Mouse (Mus musculus) adrenal gland, postnatal 25 days (tissue): ENCODE data around the gene Creb5. TPM values are rescaled to one million over a fixed set of nuclear protein-coding genes. Genes with fewer than 3 reads are reported as not detected.

Source experiments
- DNase-seq: peaks from one replicate; pipeline ENCODE4 v3.0.0; 2021; ENCODE audit warnings: mixed read lengths
- total RNA-seq: library from RNA; stranded (reverse); gene quantifications from 2 replicates; pipeline ENCODE4 v1.2.3, GENCODE M21; 2021

Gene Creb5
- total RNA-seq, 1 experiment from 2014 or later, result 2.0 TPM

- no peak for DNase-seq
Measured at GRCm38 (mm10) chr6:53545989-53546388, 258.9 kb downstream of the Creb5 start.

DNA sequence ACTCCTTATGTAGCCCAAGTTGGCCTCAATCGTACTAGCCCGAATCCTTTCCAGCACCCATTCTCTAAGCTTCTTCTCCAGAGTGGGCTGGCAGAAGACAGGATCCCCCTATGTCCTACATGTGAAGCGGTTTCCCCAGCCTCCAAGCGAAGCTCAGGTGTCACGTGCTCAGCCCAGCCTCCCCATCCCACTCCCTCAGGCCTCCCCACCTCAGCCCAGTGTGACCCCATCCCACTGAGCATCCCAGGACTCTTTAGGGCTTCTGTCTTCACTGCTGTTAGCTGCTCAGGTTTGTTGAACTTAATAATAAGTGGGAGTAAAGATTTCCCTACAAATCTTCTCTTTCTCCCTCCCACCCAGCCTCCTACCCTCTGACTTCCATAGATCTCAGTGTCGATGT, 261.2 kb downstream of the Creb5 start:
- DNase-seq, result no peak

GRCm38 (mm10) chr6:53549409-53549808, 262.3 kb downstream of the Creb5 start:
- no peak for DNase-seq

GRCm38 (mm10) chr6:53556050-53556449, 269.0 kb downstream of the Creb5 start:
- DNase-seq, result peak; percentile 29

DNA sequence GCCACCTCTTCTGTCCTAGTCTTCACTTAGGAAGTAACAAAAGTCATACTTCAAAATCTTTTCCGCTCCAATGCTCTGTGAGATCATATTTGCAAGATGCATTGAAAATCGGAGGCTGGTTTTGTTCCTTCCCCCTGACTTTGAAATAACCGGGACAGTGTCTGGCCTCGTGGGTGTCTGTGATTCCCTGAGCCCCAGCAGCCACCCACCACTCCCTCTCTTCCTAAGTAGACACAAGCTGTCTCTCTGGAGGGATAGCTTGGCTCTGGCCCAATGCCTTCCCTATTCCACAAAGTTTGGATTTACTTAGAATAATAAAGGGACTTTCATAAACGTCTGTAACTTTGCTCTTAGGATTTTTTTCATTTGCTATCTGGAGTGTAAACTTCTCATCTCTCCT, 273.9 kb downstream of the Creb5 start:
- no peak for DNase-seq

DNA sequence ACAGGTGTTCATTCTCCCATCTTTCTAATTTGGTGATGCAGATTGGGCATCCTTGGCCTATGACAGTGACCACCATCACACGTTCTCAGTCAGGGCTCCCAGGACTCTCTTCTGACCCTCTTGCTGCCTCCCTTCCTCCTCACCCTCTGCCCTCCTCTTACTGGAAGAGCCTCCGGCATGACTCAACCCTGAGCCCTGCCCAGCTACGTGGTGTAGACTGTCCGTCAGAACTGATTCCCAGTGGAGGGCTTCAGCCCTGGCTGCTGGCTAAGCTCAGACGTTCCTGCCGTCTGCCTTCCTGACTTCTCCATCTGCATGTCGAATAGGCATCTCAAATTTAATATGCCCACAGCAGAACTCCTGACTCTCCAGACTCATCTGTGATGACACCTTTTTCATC, 275.5 kb downstream of the Creb5 start:
- DNase-seq, result no peak

- no peak for DNase-seq
Measured at GRCm38 (mm10) chr6:53563546-53564185, 276.6 kb downstream of the Creb5 start.

- no peak for DNase-seq
Measured at GRCm38 (mm10) chr6:53569436-53569835, 282.4 kb downstream of the Creb5 start.

GRCm38 (mm10) chr6:53570906-53571305, 283.8 kb downstream of the Creb5 start:
- DNase-seq, result no peak

DNA sequence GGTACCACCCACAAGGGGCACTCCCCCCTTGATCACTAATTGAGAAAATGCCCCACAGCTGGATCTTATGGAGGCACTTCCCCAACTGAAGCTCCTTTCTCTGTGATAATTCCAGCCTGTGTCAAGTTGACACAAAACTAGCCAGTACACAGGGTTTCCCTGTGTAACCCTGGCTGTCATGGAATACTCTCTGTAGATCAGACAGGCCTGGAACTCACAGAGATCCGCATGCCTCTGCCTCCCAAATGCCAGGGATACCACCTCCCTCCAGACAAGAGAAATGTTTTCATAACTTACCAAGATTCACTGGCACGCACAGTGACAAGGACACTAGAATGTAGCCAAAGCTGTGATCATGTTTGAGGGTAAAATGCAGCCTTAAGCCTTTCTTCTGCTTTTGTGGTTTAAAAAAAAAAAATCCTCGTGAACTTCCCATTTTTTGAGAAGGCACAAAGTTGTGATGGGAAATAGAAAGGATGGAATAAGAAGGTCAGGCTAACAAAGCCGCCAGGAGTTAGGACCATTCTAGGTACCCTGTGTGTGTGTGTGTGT, 284.6 kb downstream of the Creb5 start:
- DNase-seq, result no peak

DNA sequence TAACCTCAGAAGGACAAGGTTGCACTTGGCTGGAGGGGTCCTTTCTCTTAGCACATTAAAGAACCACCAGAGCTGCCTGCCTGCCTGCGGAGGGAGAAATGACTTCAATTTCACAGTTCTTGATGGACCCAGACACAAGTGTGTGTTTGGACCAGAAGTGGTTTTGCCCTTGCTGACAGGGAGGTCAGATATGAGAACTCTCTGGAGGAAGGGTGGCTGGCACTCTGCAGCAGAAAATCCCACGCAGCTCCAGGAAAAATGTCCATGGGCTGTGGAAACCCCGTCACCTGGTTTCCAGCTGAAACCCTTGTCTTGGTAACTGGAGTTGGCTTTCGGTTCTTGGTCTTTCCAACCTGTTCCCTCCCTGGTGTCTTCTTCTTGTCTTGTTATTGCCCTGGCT, 285.4 kb downstream of the Creb5 start:
- no peak for DNase-seq

- DNase-seq, result peak; percentile 70
Measured at GRCm38 (mm10) chr6:53572979-53573710, 286.1 kb downstream of the Creb5 start.

DNA sequence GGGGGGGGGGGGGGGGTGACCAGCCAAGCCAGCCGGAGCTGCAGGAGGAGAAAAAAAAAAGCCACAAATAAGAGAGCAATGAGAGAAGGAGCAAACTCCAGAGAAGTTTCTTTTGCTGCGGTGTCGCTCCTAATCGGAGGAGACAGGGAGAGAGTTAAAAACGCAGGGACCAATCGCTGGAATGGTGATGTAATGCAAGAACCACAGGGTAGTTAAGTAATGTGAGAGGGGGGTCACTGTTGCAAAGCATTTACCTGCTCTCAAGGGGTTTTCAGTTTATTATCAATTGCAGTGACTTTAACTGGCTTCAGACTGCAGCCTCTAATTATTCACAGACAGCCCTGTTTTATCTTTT, 286.6 kb downstream of the Creb5 start:
- DNase-seq, result no peak

DNA sequence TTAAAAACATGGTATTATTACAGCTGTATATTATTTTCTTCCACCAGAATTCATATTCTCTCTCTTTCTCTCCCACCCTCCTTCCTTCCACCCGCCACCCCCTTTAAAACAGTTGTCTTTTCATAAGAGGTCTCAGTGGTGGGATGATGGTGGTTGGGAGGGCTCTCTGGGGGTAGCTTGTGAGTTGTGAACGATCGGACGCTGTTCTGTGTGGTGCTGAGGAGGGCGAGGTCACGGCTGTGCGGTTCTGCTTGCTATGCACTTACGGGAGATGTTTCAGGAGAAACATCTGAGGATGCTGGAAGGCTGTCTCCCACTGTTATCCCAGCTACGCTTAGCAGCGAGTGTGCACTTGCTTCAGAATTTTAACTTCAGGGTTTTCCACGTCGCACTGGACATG, 287.0 kb downstream of the Creb5 start:
- DNase-seq, result no peak

- DNase-seq, result no peak
Measured at GRCm38 (mm10) chr6:53575191-53575590, 288.1 kb downstream of the Creb5 start.

DNA sequence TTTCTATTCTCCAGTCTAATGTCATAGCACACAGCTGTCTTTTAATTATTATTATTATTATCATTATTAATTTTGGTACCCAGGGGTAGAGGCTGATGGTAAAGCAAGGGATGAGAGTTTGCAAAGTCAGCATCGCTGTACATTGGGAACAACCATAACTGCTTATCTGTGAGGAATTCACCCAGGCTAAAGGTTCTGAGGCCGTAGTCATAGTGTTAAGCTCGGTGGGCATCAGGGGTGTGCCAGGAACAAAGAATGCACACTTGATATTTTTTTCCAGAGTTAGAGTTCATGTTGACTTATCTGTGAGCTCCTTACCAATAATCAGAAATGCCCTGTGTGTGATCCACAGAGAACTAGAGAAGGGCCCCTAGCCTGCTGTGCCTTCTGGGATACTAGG, 288.8 kb downstream of the Creb5 start:
- no peak for DNase-seq

GRCm38 (mm10) chr6:53576841-53577240, 289.8 kb downstream of the Creb5 start:
- no peak for DNase-seq

GRCm38 (mm10) chr6:53577776-53578175, 290.7 kb downstream of the Creb5 start:
- no peak for DNase-seq

DNA sequence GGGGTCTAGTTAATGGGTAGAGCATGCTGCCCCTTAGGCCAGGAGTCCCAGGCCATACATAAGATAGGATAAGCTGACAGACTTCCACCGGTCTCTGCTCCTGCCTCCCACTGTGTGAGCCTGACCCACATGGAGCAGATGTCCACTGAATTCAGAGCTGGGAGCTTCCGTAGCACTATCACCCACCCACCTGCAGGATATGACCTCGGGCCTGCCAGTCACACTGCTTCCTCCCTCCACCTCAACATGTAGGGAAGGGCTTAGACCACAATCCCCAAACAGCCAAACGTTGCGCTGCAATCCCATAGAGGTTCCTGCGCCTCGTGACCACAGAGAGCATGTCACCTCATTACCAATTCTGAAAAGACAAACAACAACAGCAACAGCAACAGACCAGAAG, 293.3 kb downstream of the Creb5 start:
- DNase-seq, result no peak

DNA sequence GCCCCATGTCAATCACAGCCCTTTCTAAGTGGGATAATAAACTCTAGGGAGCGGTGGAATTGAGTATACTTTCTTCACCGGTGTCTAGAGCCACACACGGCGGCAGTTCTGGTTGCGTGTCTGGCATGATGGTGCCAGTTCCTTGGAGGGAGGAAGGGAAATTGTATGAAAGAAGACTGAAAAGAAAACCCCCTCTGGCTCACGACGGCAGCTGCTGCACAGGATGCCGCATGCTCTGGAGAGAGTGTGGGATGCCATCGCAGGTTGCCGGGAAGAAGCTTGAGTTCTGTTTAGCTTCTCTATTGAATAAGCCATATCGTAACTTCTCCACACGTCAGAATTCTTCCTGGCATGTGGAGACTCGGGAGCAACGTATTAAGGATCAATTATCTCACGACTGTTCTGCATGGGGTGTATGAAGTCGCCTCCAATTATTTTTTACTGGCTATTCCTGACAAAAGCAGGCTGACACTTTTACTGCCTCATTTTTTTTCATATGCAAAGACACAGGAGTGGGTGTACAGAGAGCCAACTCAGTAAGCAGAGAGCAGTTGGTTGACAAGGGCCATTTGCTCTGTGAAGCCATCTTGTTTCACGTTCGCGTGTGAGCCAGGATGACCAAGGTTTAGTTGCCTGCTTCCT, 296.3 kb downstream of the Creb5 start:
- no peak for DNase-seq

GRCm38 (mm10) chr6:53584718-53585405, 297.8 kb downstream of the Creb5 start:
- DNase-seq, result no peak

DNA sequence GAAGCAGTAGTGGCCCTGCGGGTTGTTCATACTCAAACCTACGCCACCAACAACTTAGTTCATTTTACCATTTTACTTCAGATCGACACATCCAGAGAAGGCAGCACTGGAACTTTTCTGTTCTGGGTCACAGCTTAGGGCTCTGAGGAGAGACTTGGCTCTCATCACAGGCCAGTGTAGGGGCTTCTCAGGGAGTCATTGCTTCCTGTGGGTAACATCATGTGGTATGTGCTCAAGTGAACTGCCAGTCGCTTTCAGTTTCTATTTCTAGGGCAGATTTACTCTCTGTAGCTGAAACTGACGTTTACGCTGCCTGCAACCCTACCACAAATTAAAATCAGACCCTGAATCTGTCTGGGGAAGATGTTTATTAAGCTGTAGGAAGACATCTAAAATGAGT, 302.7 kb downstream of the Creb5 start:
- DNase-seq, result no peak

DNA sequence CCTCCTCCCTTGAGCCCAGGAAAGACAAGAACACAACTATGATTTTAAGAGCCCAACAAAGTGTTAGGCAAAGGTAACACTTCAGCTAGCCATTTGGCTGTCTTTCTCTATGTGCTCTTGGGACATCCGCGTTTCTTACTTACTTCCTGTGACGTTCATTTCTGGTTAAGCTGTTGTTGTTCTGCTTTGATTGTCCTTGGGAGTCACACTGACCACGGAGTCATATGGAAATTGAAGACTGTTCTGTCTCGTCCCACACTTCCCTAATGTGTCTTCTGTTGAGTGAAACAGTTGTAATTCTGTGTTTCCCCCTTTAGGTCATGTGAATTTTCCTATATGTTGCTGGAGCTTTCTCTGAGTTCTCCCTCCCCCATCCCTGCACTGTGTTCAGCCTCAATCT, 305.2 kb downstream of the Creb5 start:
- no peak for DNase-seq
